Mouse (Mus musculus) CD4-positive, CD25-positive, alpha-beta regulatory T cell, adult 2 months (primary cell): ENCODE data around the gene Apof.
"Not testable (repeated sequence)": the region's sequence is repeated elsewhere in the genome, so short reads cannot be mapped to it uniquely, and the experiment has no call there.

Source experiments
- DNase-seq: peaks from one replicate; pipeline ENCODE4 v3.0.0-alpha.2; 2012; ENCODE audit warnings: low read depth, low spot score

Apof gene

GRCm38 (mm10) chr10:128258953-128259352 lies 9.5 kb upstream of the Apof start:
- peak; percentile 12 for DNase-seq

DNA sequence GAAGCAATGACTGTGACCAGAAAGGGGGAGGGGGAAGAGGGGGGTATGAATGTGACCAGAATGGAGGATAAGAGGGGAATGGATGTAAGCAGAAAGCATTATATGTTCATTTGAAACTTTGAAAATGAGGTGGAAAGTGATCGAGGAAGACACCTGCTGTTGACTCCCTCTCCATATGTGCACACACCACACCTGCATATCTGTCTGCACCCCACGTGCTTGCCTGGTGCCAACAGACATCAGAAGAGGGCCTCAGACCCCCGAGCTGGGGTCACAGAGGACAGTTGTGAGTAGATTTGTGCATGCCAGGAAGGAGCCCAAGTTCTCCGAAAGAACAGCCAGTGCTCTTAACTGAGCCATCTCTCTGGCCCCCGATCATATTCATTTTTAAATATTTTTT lies 8.5 kb upstream of the Apof start:
- no peak for DNase-seq

DNA sequence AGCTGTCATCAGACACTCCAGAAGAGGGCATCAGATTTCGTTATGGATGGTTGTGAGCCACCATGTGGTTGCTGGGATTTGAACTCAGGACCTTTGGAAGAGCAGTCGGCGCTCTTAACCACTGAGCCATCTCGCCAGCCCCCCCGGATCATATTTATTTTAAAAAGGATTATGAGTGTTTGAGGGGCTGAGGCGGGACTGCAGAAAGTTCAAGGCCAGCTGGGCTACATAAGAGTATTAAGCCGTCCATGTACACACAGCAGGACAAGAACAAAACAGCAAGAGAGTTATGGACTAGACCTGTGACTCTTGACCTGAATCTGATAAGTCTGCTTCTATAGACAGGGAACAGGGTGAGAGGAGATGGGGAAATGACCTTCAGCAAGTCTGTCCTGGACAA lies 8.1 kb upstream of the Apof start:
- not testable (repeated sequence) for DNase-seq

GRCm38 (mm10) chr10:128262300-128262699 lies 6.2 kb upstream of the Apof start:
- DNase-seq, result no peak

- no peak for DNase-seq
Measured at GRCm38 (mm10) chr10:128263393-128264310, 4.8 kb upstream of the Apof start.

- DNase-seq, result no peak
Measured at GRCm38 (mm10) chr10:128269206-128269910, 887 bp downstream of the Apof start.

- peak; percentile 97 for DNase-seq
Measured at GRCm38 (mm10) chr10:128270287-128270841, 1.9 kb downstream of the Apof start, which contains the start of gene Stat2. Gene Stat2 (plus strand): TSS chr10:128270559.

- DNase-seq, result peak; percentile 56
Measured at GRCm38 (mm10) chr10:128270866-128271265, 2.4 kb downstream of the Apof start.

GRCm38 (mm10) chr10:128271883-128272282 lies 3.4 kb downstream of the Apof start:
- DNase-seq, result peak; percentile 37

- DNase-seq, result peak; percentile 20
Measured at GRCm38 (mm10) chr10:128272819-128273439, 4.5 kb downstream of the Apof start.

- DNase-seq, result not testable (repeated sequence)
Measured at GRCm38 (mm10) chr10:128275374-128275773, 6.9 kb downstream of the Apof start.

- no peak for DNase-seq
Measured at GRCm38 (mm10) chr10:128278158-128278557, 9.7 kb downstream of the Apof start.

DNA sequence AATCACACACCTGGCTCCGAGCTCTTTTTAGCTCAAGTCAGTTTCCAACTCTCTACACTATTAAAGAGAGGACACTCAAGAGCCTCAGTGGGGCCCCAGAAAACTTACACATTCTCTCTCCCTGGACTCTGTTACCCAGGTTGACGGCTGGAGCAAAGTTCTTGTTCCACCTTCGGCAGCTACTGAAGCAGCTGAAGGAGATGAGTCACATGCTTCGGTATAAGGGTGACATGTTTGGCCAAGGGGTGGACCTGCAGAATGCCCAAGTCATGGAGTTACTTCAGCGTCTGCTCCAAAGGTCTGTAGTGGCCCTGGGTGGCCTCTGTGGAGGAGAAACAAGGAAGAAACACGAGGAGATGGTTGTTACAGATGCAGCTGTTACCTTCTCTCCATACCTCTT lies 12.5 kb downstream of the Apof start:
- DNase-seq, result no peak

DNA sequence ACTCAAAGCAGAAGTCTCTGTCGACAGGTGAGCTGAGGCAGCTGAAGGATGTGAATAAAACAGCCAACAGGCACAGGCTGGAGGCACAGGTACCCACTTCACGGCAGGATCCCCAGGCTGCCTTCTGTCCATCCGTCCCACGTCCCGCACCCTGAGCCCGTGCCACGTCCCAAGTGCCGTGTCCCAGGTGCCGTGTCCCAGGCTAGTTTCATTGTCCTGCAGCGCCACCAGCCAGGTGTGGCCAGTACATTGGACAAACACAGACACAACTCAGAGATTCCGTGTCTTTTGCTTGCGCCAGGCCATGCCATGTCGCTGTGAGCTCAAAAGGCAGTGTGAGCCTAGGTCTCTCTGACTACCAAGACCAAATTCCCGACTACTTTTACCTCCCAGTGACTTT lies 13.2 kb downstream of the Apof start:
- no peak for DNase-seq

- DNase-seq, result no peak
Measured at GRCm38 (mm10) chr10:128282886-128283450, 14.5 kb downstream of the Apof start.

DNA sequence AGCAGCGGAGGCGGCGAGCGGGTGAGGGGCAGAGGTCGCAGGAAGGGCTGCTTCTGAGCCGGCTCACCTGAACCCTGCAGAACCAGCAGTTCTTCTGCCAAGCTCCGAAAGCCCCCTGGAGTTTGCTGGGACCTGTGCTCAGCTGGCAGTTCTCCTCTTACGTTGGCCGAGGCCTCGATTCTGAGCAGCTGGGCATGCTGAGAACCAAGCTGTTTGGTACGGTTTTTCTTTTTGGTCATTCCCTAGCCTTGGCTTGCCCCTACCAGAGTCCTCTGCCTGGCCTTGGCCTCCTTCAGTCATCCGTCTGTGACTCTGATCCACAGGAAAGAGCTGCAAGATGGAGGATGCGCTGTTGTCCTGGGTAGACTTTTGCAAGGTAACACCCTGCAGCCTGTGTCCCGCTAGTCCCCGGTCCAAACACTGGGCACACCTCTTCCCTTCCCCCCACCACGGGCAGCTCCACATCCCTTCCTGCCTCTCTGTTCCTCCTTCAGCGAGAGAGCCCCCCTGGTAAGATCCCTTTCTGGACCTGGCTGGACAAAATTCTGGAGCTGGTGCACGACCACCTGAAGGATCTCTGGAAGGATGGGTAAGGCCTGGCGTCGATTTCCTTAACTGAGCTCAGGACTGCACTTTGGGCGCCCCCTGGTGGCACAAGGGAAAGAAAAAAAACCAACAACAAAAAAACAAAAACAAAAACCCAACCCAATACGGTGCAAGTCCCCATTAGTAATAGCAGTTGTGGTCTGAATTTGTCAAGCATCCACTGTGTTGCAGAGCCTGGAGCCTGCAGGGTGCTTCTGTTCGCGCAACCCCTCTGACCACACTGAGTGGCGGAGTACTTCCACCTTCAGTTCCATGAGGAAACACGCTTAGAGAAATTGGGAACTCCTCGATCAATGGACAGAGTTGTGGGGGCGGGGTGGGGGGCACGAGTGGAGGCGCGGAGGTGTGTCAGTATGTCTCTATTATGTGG lies 15.4 kb downstream of the Apof start:
- DNase-seq, result peak; percentile 84

DNA sequence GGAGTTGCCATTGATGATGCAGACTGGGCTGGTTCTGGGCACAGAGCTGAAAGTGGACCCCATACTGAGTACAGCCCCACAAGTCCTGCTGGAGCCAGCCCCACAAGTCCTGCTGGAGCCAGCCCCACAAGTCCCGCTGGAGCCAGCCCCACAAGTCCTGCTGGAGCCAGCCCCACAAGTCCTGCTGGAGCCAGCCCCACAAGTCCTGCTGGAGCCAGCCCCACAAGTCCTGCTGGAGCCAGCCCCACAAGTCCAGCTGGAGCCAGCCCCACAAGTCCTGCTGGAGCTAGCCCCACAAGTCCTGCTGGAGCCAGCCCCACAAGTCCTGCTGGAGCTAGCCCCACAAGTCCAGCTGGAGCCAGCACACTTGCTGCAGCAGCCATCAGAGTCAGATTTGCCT lies 22.1 kb downstream of the Apof start:
- DNase-seq, result not testable (repeated sequence)

- DNase-seq, result no peak
Measured at GRCm38 (mm10) chr10:128296370-128297090, 28.1 kb downstream of the Apof start.

- DNase-seq, result no peak
Measured at GRCm38 (mm10) chr10:128297221-128297620, 28.8 kb downstream of the Apof start.

DNA sequence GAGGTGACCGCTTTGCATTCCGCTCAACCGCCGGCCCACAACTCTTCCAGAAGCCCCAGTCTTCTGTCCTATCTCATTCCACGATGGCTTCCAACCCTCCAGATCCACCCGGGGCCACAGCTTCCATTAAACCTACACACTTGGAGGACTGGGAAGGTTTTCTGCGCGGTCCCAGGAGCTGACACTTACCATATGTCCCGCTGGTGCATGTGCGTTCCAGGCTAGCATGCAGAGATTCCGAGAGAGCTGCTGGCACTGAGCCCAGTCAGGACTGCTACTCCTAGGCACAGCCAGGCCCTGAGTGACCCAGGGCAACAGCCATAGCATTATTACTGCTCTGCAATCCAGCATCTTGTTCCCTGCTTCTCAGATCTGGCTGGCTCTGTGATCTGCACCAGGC lies 29.2 kb downstream of the Apof start:
- no peak for DNase-seq
